Mouse (Mus musculus) ES-E14 (cell line): ENCODE measurements around the gene Selplg. TPM values are rescaled to one million over a fixed set of nuclear protein-coding genes. Genes with fewer than 3 reads are reported as not detected.

ENCODE experiments used
- DNase-seq: peaks from one replicate; pipeline ENCODE4 v3.0.0-alpha.2; 2013; ENCODE audit warnings: low read depth, low spot score
- H3K27ac ChIP-seq: 2 replicates; pipeline ENCODE4 v1.5.1; 2012; ENCODE audit warnings: low read depth, mild to moderate bottlenecking, low read length, moderate library complexity, mixed read lengths; ENCODE audit not compliant: poor library complexity, insufficient read depth, severe bottlenecking
- H3K36me3 ChIP-seq: 2 replicates; pipeline ENCODE4 v1.6.1; 2012; ENCODE audit warnings: mild to moderate bottlenecking, low read length, moderate library complexity, mixed read lengths; ENCODE audit not compliant: control insufficient read depth, poor library complexity, insufficient read depth, severe bottlenecking
- H3K4me1 ChIP-seq, 2 experiments: fragments of 150-350 bp in 1 of 2; sonication (generic) in 1 of 2; 2 replicates each; pipeline ENCODE4 v1.6.1; 2012; ENCODE audit warnings: low read length in 2 of 2, mild to moderate bottlenecking in 1 of 2, mixed read lengths in 1 of 2; ENCODE audit not compliant: control insufficient read depth in 2 of 2, insufficient read depth in 2 of 2, poor library complexity in 1 of 2
- H3K4me3 ChIP-seq, 2 experiments: fragments of 150-350 bp in 1 of 2; sonication (generic) in 1 of 2; 2 replicates each; pipeline ENCODE4 v1.5.1; 2012; ENCODE audit warnings: low read length in 2 of 2, low read depth in 1 of 2, mild to moderate bottlenecking in 1 of 2, mixed read lengths in 1 of 2; ENCODE audit not compliant: insufficient read depth in 1 of 2, poor library complexity in 1 of 2, severe bottlenecking in 1 of 2
- H3K9ac ChIP-seq: 2 replicates; pipeline ENCODE4 v1.6.1; 2012; ENCODE audit warnings: low read depth, mild to moderate bottlenecking, low read length, mixed read lengths; ENCODE audit not compliant: poor library complexity, insufficient read depth, severe bottlenecking
- H3K9me3 ChIP-seq: fragments of 150-350 bp; sonication (generic); 2 replicates; pipeline ENCODE4 v1.6.1; 2012; ENCODE audit warnings: low read depth, mild to moderate bottlenecking, low read length; ENCODE audit not compliant: control insufficient read depth, insufficient read depth
- CHD2 ChIP-seq: IDR thresholded peaks from 2 replicates; pipeline ENCODE4 v1.6.1; 2014; ENCODE audit warnings: mild to moderate bottlenecking, low read depth, low read length, inconsistent platforms
- HCFC1 ChIP-seq: IDR thresholded peaks from 2 replicates; pipeline ENCODE4 v1.6.1; 2012; ENCODE audit warnings: low read length, inconsistent platforms, borderline replicate concordance; ENCODE audit not compliant: insufficient read depth
- MAFK ChIP-seq: IDR thresholded peaks from 2 replicates; pipeline ENCODE4 v1.6.1; 2014; ENCODE audit warnings: mild to moderate bottlenecking, low read depth, low read length, inconsistent platforms; ENCODE audit not compliant: insufficient read depth
- ZC3H11A ChIP-seq: IDR thresholded peaks from 2 replicates; pipeline ENCODE4 v1.6.1; 2012; ENCODE audit warnings: low read depth, mild to moderate bottlenecking, inconsistent platforms, low read length, borderline replicate concordance
- ZNF384 ChIP-seq: IDR thresholded peaks from 2 replicates; pipeline ENCODE4 v1.6.1; 2012; ENCODE audit warnings: low read depth, low read length, inconsistent platforms
- in situ Hi-C, 2 experiments: fragments of 600-800 bp; cut with MboI; formaldehyde crosslinking; loops; one replicate each; pipeline ENCODE4 v1.15.1; 2025; ENCODE audit warnings: low sequenced_read_pairs in 2 of 2, inconsistent platforms in 1 of 2; ENCODE audit not compliant: unreplicated experiment in 2 of 2
- total RNA-seq: library from RNA; depleted of rRNA; stranded (reverse); fragments of 300-350 nt; gene quantifications from 2 replicates; pipeline ENCODE4 v1.2.3, GENCODE M21; 2012

Selplg gene
- total RNA-seq, 1 experiment = 0.31 TPM

- Histone ChIP-seq H3K4me1 (peaks cover 1 to 14% of the 10 kb centered on the region in 2 experiments; a peak in 1 of 4 replicates), H3K27ac (no peak overlapping the region), H3K36me3 (no peaks in the 10 kb centered on the region), H3K9me3 (no peaks in the 10 kb centered on the region), H3K9ac (no peak overlapping the region), H3K4me3 (no peak overlapping the region)
- DNase-seq = no peak
- TF ChIP-seq CHD2 = no peak
- TF ChIP-seq ZC3H11A = no peak
- no peak for TF ChIP-seq HCFC1
- no peak for TF ChIP-seq MAFK
- TF ChIP-seq ZNF384 = no peak
- in situ Hi-C loops = no loop called here
These were observed 4.0 kb downstream of the Selplg start for GRCm38 (mm10) chr5:113828481-113828880.

- H3K27ac ChIP-seq = no peak overlapping the region
- no peak for DNase-seq
- no peaks in the 10 kb centered on the region for H3K36me3 ChIP-seq
- TF ChIP-seq ZNF384 (0 out of 2 replicates have a peak, but pooled peaks have one; percentile 15), ZC3H11A (no peak)
- in situ Hi-C loops = no loop called here
- H3K9me3 ChIP-seq = no peaks in the 10 kb centered on the region
- H3K4me3 ChIP-seq = no peak overlapping the region
- H3K9ac ChIP-seq = no peak overlapping the region
- H3K4me1 ChIP-seq = peaks cover 1 to 11% of the 10 kb centered on the region in 2 experiments; a peak in 1 of 4 replicates
These were observed 4.4 kb downstream of the Selplg start for GRCm38 (mm10) chr5:113827991-113828411.

- no peak for DNase-seq
- H3K9me3 ChIP-seq = no peaks in the 10 kb centered on the region
- in situ Hi-C loops = no loop called here
- no peak for TF ChIP-seq ZC3H11A
- TF ChIP-seq ZNF384 = no peak
- no peak for TF ChIP-seq CHD2
- TF ChIP-seq HCFC1 = no peak
- TF ChIP-seq MAFK = no peak
- H3K27ac ChIP-seq = no peak overlapping the region
- H3K9ac ChIP-seq = no peak overlapping the region
- peaks cover 1 to 5% of the 10 kb centered on the region in 2 experiments; a peak in 1 of 4 replicates for H3K4me1 ChIP-seq
- H3K36me3 ChIP-seq = no peaks in the 10 kb centered on the region
- H3K4me3 ChIP-seq = no peak overlapping the region
These were observed 5.8 kb downstream of the Selplg start for GRCm38 (mm10) chr5:113826619-113827018.

GRCm38 (mm10) chr5:113825558-113825957 lies 6.9 kb downstream of the Selplg start:
- no peaks in the 10 kb centered on the region for H3K36me3 ChIP-seq
- peaks cover 1 to 4% of the 10 kb centered on the region in 2 experiments; a peak in 1 of 4 replicates for H3K4me1 ChIP-seq
- no peaks in the 10 kb centered on the region for H3K9me3 ChIP-seq
- in situ Hi-C loops = no loop called here
- no peak overlapping the region for H3K9ac ChIP-seq
- no peak for TF ChIP-seq ZC3H11A
- no peak for TF ChIP-seq CHD2
- TF ChIP-seq MAFK = no peak
- no peak for TF ChIP-seq HCFC1
- TF ChIP-seq ZNF384 = no peak
- H3K4me3 ChIP-seq = no peak overlapping the region
- no peak for DNase-seq
- H3K27ac ChIP-seq = no peak overlapping the region

- in situ Hi-C loops = no loop called here
- no peak overlapping the region for H3K27ac ChIP-seq
- DNase-seq = no peak
- no peaks in the 10 kb centered on the region for H3K36me3 ChIP-seq
- no peaks in the 10 kb centered on the region for H3K9me3 ChIP-seq
- no peak overlapping the region for H3K4me3 ChIP-seq
- H3K4me1 ChIP-seq = no peaks in the 10 kb centered on the region; a peak in 1 of 4 replicates
- H3K9ac ChIP-seq = no peak overlapping the region
- no peak for TF ChIP-seq HCFC1
- TF ChIP-seq MAFK = no peak
- TF ChIP-seq ZNF384 = no peak
- no peak for TF ChIP-seq CHD2
- TF ChIP-seq ZC3H11A = no peak
These were observed 8.2 kb downstream of the Selplg start for GRCm38 (mm10) chr5:113824228-113824627.
